Mouse (Mus musculus) small intestine, adult 2 months (tissue): ENCODE results near the gene Sspn. TPM values are rescaled to one million over a fixed set of nuclear protein-coding genes. Genes with fewer than 3 reads are reported as not detected.
A peak's percentile ranks its signal among the peaks of the same experiment; 100 is the strongest.

Experiments
- H3K27ac ChIP-seq: fragments of 200-500 bp; 2 replicates; pipeline ENCODE4 v1.5.1; 2012; ENCODE audit warnings: low read depth, low read length, control low read depth, inconsistent platforms; ENCODE audit not compliant: insufficient read depth
- H3K27me3 ChIP-seq: fragments of 200-500 bp; 2 replicates; pipeline ENCODE4 v1.6.1; 2012; ENCODE audit warnings: mild to moderate bottlenecking, moderate library complexity, low read length, inconsistent platforms; ENCODE audit not compliant: control insufficient read depth, insufficient read depth
- H3K36me3 ChIP-seq: fragments of 200-500 bp; 2 replicates; pipeline ENCODE4 v1.6.1; 2012; ENCODE audit warnings: mild to moderate bottlenecking, low read length, control low read depth, inconsistent platforms; ENCODE audit not compliant: control insufficient read depth, insufficient read depth
- H3K4me1 ChIP-seq: fragments of 200-500 bp; 2 replicates; pipeline ENCODE4 v1.6.1; 2012; ENCODE audit warnings: low read length, inconsistent platforms, mixed read lengths; ENCODE audit not compliant: control insufficient read depth, insufficient read depth, insufficient read length
- H3K4me3 ChIP-seq: fragments of 200-500 bp; 2 replicates; pipeline ENCODE4 v1.5.1; 2012; ENCODE audit warnings: low read depth, mild to moderate bottlenecking, control low read depth, inconsistent platforms, low read length, moderate library complexity
- CTCF ChIP-seq: fragments of 200-500 bp; IDR thresholded peaks from 2 replicates; pipeline ENCODE4 v1.5.1; 2012; ENCODE audit warnings: low read depth, mild to moderate bottlenecking, control low read depth, inconsistent platforms, low read length, moderate library complexity, mixed read lengths; ENCODE audit not compliant: insufficient replicate concordance, insufficient read length; ENCODE audit errors: extremely low read depth
- POLR2A ChIP-seq: fragments of 200-500 bp; IDR thresholded peaks from 2 replicates; pipeline ENCODE4 v1.6.1; 2012; ENCODE audit warnings: low read depth, mild to moderate bottlenecking, control low read depth, inconsistent platforms, low read length, moderate library complexity
- WGBS: fragments of 180-500 bp; shearing (Covaris S2); methylation state at CpG from one replicate; pipeline ENCODE4 v1.1.7; 2018; 5-methylcytosine and 5-hydroxymethylcytosine counted together
- polyA plus RNA-seq: library from polyadenylated mRNA; depleted of rRNA; stranded (reverse); fragments of >200 nt; gene quantifications from 2 replicates; pipeline ENCODE4 v1.2.3, GENCODE M21; 2012

Gene Sspn
- polyA plus RNA-seq, 1 experiment = 1.2 TPM

- H3K4me3 ChIP-seq = no peak overlapping the region
- H3K27ac ChIP-seq = no peak overlapping the region
- no peaks in the 10 kb centered on the region for H3K27me3 ChIP-seq
- no peaks in the 10 kb centered on the region for H3K4me1 ChIP-seq
- WGBS = 91% methylated on average over 20 of the region's 20 CpGs
- TF ChIP-seq POLR2A (no peak), CTCF (no peak)
- H3K36me3 ChIP-seq = no peaks in the 10 kb centered on the region
Observed at GRCm38 (mm10) chr6:145892381-145893265, 38.8 kb upstream of the Sspn start.

- Histone ChIP-seq H3K27ac (peak overlapping the region; percentile 39; the same call in 1 of the 2 replicates), H3K4me1 (no peaks in the 10 kb centered on the region), H3K36me3 (no peaks in the 10 kb centered on the region), H3K4me3 (no peak overlapping the region), H3K27me3 (no peaks in the 10 kb centered on the region)
- WGBS = 75% methylated on average over 13 of the region's 13 CpGs
- TF ChIP-seq CTCF (no peak), POLR2A (no peak)
Observed at GRCm38 (mm10) chr6:145893366-145894021, 37.9 kb upstream of the Sspn start.

GRCm38 (mm10) chr6:145894669-145895342 is 36.6 kb upstream of the Sspn start:
- 66% methylated on average over 8 of the region's 8 CpGs for WGBS
- H3K27ac ChIP-seq = no peak overlapping the region
- H3K4me3 ChIP-seq = no peak overlapping the region

GRCm38 (mm10) chr6:145904169-145904568 is 27.3 kb upstream of the Sspn start:
- no peak overlapping the region for H3K27ac ChIP-seq
- H3K27me3 ChIP-seq = no peaks in the 10 kb centered on the region
- 93% methylated on average over 5 of the region's 5 CpGs for WGBS
- TF ChIP-seq CTCF = no peak
- TF ChIP-seq POLR2A = no peak
- H3K4me1 ChIP-seq = no peaks in the 10 kb centered on the region
- H3K36me3 ChIP-seq = no peaks in the 10 kb centered on the region
- H3K4me3 ChIP-seq = no peak overlapping the region

More at GRCm38 (mm10) chr6:145894669-145895342, 36.6 kb upstream of the Sspn start:
- Histone ChIP-seq H3K27me3 (no peaks in the 10 kb centered on the region), H3K36me3 (no peaks in the 10 kb centered on the region), H3K4me1 (no peaks in the 10 kb centered on the region)
- TF ChIP-seq CTCF (no peak), POLR2A (no peak)

- TF ChIP-seq CTCF = no peak
- TF ChIP-seq POLR2A = no peak
- WGBS = 79% methylated on average over 5 of the region's 5 CpGs
Observed at GRCm38 (mm10) chr6:145904616-145905015, 26.8 kb upstream of the Sspn start.

GRCm38 (mm10) chr6:145906096-145906890 is 25.1 kb upstream of the Sspn start:
- no peaks in the 10 kb centered on the region for H3K36me3 ChIP-seq
- H3K27me3 ChIP-seq = no peaks in the 10 kb centered on the region
- no peak for TF ChIP-seq POLR2A
- TF ChIP-seq CTCF = no peak
- no peak overlapping the region for H3K27ac ChIP-seq
- H3K4me1 ChIP-seq = no peaks in the 10 kb centered on the region
- no peak overlapping the region for H3K4me3 ChIP-seq
- WGBS = 61% methylated on average over 7 of the region's 7 CpGs

More at GRCm38 (mm10) chr6:145904616-145905015, 26.8 kb upstream of the Sspn start:
- no peaks in the 10 kb centered on the region for H3K36me3 ChIP-seq
- no peaks in the 10 kb centered on the region for H3K27me3 ChIP-seq
- no peaks in the 10 kb centered on the region for H3K4me1 ChIP-seq
- no peak overlapping the region for H3K27ac ChIP-seq
- H3K4me3 ChIP-seq = no peak overlapping the region
